Mouse (Mus musculus) kidney, embryonic 15.5 days (tissue): ENCODE measurements around the gene Olfr1122. TPM values are rescaled to one million over a fixed set of nuclear protein-coding genes. Genes with fewer than 3 reads are reported as not detected.
"Not testable (repeated sequence)": the region's sequence is repeated elsewhere in the genome, so short reads cannot be mapped to it uniquely, and the experiment has no call there.

Experiments
- ATAC-seq: fragments of 200-750 bp; cut with Nextera tagmentation; replicated peaks from 2 replicates; pipeline ENCODE4 v1.8.0; 2017; ENCODE audit warnings: moderate TSS enrichment; ENCODE audit not compliant: low FRiP score
- H3K27ac ChIP-seq: fragments of 300-500 bp; sonication (generic); 2 replicates; pipeline ENCODE4 v1.5.1; 2015; ENCODE audit warnings: mild to moderate bottlenecking, inconsistent platforms
- H3K27me3 ChIP-seq: fragments of 300-500 bp; sonication (generic); 2 replicates; pipeline ENCODE4 v1.6.1; 2015; ENCODE audit warnings: inconsistent platforms
- H3K36me3 ChIP-seq: fragments of 300-500 bp; sonication (generic); 2 replicates; pipeline ENCODE4 v1.6.1; 2015; ENCODE audit warnings: inconsistent platforms
- H3K4me1 ChIP-seq: fragments of 300-500 bp; sonication (generic); 2 replicates; pipeline ENCODE4 v1.6.1; 2015; ENCODE audit warnings: inconsistent platforms
- H3K4me2 ChIP-seq: fragments of 300-500 bp; sonication (generic); 2 replicates; pipeline ENCODE4 v1.6.1; 2015; ENCODE audit warnings: moderate library complexity, mild to moderate bottlenecking, inconsistent platforms
- H3K4me3 ChIP-seq: fragments of 300-500 bp; sonication (generic); replicated peaks from 2 replicates; pipeline ENCODE4 v1.5.1; 2015; ENCODE audit warnings: mild to moderate bottlenecking, inconsistent platforms
- H3K9ac ChIP-seq: fragments of 300-500 bp; sonication (generic); 2 replicates; pipeline ENCODE4 v1.6.1; 2015; ENCODE audit warnings: mild to moderate bottlenecking, inconsistent platforms
- H3K9me3 ChIP-seq: fragments of 300-500 bp; sonication (generic); replicated peaks from 2 replicates; pipeline ENCODE4 v1.6.1; 2016; ENCODE audit warnings: inconsistent platforms
- WGBS: fragments of 180-500 bp; shearing (Covaris S2); methylation state at CpG from one replicate; pipeline ENCODE4 v1.1.7; 2015; ENCODE audit warnings: mixed read lengths; 5-methylcytosine and 5-hydroxymethylcytosine counted together
- polyA plus RNA-seq: library from polyadenylated mRNA; unstranded; fragments of >200 nt; fragmentation: Nextera tagmentation; extraction: Ambion mirVana; gene quantifications from 2 replicates; pipeline ENCODE4 v1.2.1, GENCODE M21; 2015

Olfr1122 gene
- not detected in 2 replicates for polyA plus RNA-seq

DNA sequence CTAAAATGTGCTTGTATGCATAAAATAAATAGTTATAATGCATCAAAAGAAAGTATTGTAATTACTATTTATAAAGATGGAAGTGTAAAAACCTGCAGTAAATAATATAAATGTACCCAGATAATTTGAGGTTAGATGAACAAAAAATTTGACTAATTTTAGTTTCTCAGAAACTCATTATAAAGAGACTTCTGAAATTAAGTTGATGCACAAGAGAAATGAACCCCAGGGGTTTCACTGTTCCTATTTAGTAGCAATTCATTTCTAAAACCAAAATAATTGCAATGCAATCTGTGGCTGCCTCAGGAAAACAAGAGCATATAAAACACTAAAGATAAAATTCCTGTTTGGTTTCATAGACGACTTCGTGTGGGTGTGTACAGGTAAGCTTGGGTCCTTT is at the start of gene Olfr1122:
Olfr1122 (plus strand) TSS at position 301 of the 400 bp plus-strand sequence.
- no peak within 1 kb of the TSS for H3K4me3 ChIP-seq
- H3K36me3 ChIP-seq: no peaks in the 10 kb centered on the region
- no peak within 1 kb of the TSS for H3K9ac ChIP-seq
- no peak for ATAC-seq
- H3K4me2 ChIP-seq: no peak within 1 kb of the TSS
- WGBS: 82% methylated on average over 2 of the region's 2 CpGs
- H3K27ac ChIP-seq: no peak within 1 kb of the TSS
- H3K27me3 ChIP-seq: no peaks in the 10 kb centered on the region
- H3K9me3 ChIP-seq: no peaks in the 10 kb centered on the region
- H3K4me1 ChIP-seq: no peaks in the 10 kb centered on the region

DNA sequence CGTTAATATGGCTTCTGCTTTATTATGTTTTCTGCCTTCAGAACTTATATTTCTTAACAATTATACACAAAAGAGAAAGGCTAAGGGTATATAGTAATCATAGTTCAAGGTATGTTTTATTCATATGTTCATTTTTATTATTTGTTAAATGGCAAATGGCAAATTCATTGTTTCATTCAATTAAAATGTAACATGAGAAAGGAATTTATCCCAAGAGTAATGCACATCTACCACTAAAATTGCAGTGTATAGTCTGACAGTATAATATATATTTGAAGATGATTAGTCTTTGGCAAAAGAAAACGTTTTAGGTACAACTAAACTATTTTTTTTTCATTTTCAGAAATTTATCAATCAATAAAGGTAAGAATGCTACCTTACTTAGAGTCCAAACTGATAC is 31.1 kb upstream of the Olfr1122 start, which contains the start of gene Olfr1120:
Olfr1120 (plus strand) TSS at position 301 of the 400 bp plus-strand sequence.
- Histone ChIP-seq H3K4me3 (no peak within 1 kb of the TSS), H3K36me3 (no peaks in the 10 kb centered on the region), H3K27ac (no peak within 1 kb of the TSS), H3K9ac (no peak within 1 kb of the TSS), H3K27me3 (no peaks in the 10 kb centered on the region), H3K4me1 (no peaks in the 10 kb centered on the region), H3K4me2 (no peak within 1 kb of the TSS), H3K9me3 (no peaks in the 10 kb centered on the region)
- ATAC-seq: no peak
- 57% methylated on average over 2 of the region's 2 CpGs for whole genome bisulfite sequencing

DNA sequence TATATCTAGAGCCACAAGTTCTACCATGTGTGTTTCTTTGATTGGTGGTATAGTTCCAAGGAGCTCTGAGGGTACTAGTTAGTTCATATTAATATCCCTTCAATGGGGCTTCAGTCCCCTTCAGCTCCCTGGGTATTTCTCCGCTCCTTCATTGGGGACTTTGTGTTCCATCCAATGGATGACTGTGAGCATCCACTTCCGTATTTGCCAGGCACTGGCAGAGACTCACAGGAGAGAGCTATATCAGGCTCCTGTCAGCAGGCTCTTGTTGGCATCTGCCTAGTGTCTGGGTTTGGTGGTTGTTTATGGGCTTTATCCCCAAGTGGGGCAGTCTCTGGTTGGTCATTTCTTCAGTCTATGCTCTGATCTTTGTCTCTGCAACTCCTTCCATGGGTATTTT is 25.5 kb upstream of the Olfr1122 start:
- 91% methylated on average over 2 of the region's 2 CpGs for WGBS
- H3K4me1 ChIP-seq, H3K4me3 ChIP-seq, H3K4me2 ChIP-seq, ATAC-seq, H3K9me3 ChIP-seq, H3K27me3 ChIP-seq, H3K36me3 ChIP-seq, H3K27ac ChIP-seq, H3K9ac ChIP-seq: not testable (repeated sequence)

DNA sequence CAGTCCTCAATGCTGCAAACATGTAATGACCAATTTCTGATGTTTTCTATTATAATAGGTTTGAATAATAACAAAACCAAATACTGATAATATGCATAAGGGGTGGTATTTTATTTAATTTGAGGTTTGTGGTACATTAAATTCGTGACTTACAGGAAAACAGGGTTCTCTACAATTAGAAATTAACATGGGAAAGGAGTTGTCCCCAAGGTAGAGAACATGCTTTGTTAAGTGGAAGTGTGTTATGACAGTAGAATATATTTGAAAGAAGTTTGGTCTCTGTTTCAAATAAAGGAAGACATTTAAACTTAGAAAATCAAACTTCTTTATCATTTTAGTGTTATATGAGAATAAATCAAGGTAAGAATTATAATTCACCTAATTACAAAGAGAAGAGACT is 16.1 kb upstream of the Olfr1122 start, which contains the start of gene Olfr1121:
Olfr1121 (plus strand) TSS at position 301 of the 400 bp plus-strand sequence.
- no peak for ATAC-seq
- Histone ChIP-seq H3K4me3 (no peak within 1 kb of the TSS), H3K4me1 (no peaks in the 10 kb centered on the region), H3K27me3 (no peaks in the 10 kb centered on the region), H3K4me2 (no peak within 1 kb of the TSS), H3K36me3 (no peaks in the 10 kb centered on the region), H3K9me3 (no peaks in the 10 kb centered on the region), H3K27ac (no peak within 1 kb of the TSS), H3K9ac (no peak within 1 kb of the TSS)
- WGBS: 53% methylated on average over 1 of the region's 1 CpGs

DNA sequence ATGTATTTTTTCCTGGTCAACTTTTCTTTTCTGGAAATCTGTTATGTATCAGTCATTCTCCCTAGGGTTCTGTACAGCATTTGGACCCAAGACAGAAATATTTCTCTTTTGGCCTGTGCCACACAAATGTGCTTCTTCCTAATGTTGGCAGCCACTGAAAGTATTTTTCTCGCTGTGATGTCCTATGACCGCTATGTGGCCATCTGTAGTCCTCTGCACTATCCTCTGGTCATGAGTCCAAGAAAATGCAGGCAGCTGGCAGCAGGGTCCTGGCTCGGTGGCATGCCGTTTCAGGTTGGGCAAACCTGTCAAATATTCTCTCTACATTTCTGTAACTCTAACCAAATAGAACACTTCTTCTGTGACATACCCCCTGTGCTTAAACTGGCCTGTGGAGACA is 13.9 kb upstream of the Olfr1122 start:
- H3K9ac ChIP-seq: no peak overlapping the region
- ATAC-seq: no peak

DNA sequence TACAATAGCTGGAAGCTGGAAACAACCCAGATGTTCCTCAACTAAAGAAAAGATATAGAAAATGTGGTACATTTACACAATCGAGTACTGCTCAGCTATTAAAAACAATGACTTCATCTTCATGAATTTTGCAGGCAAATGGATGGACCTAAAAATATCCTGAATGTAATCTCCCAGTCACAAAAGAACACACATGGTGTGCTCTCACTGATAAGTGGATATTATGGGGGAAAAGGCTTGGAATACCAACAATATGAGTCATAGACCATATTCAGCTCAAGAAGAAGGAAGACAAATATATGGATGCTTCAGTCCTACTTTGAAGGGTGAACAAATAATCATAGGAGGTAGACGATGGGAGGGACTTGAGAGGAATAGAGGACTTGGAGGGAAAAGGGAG is 1.7 kb upstream of the Olfr1122 start:
- WGBS: 81% methylated on average over 2 of the region's 2 CpGs
- Histone ChIP-seq H3K36me3 (no peaks in the 10 kb centered on the region), H3K27ac (no peak overlapping the region), H3K4me1 (no peaks in the 10 kb centered on the region), H3K4me3 (no peak overlapping the region), H3K4me2 (no peak overlapping the region), H3K27me3 (no peaks in the 10 kb centered on the region), H3K9ac (no peak overlapping the region), H3K9me3 (no peaks in the 10 kb centered on the region)
- no peak for ATAC-seq

More for the DNA sequence above, 13.9 kb upstream of the Olfr1122 start:
- Histone ChIP-seq H3K4me2 (no peak overlapping the region), H3K4me1 (no peaks in the 10 kb centered on the region), H3K27ac (no peak overlapping the region), H3K9me3 (no peaks in the 10 kb centered on the region), H3K4me3 (no peak overlapping the region), H3K36me3 (no peaks in the 10 kb centered on the region), H3K27me3 (no peaks in the 10 kb centered on the region)
- WGBS: 88% methylated on average over 4 of the region's 4 CpGs

DNA sequence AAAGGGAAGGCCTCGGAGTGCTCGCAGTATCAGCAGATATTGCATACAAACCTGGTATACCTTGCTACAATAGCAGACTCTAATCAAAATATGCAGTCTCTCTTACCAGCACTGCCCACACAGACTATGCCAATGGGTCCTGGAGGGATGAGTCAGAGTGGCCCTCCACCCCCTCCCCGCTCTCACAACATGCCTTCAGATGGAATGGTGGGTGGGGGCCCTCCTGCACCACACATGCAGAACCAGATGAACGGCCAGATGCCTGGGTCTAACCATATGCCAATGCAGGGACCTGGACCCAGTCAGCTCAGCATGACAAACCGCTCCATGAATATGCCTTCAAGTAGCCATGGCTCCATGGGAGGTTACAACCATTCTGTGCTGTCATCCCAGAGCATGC is 8.0 kb downstream of the Olfr1122 start:
- not testable (repeated sequence) for H3K9me3 ChIP-seq, H3K36me3 ChIP-seq, H3K9ac ChIP-seq, H3K4me1 ChIP-seq, H3K27ac ChIP-seq, H3K27me3 ChIP-seq, H3K4me3 ChIP-seq, H3K4me2 ChIP-seq, ATAC-seq
- WGBS: 89% methylated on average over 5 of the region's 5 CpGs

DNA sequence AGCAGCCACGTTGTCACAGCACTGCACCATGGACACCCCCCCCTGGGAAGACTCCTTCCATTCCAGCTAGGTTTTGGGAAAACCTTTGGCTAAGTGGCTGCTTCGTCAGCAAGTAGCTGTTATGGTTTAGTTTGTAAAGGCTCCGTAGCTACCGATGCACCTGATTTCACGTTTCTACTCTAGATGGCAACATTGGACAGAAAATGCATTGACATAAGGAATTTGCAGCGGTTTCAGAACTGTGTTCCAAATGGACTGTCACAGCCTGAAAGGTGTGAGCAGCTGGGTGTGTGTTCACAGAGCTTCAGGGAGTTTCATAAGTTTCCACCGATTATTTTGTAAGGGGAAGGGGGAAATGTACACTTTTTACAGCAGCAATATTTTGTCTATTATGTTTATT is 9.0 kb downstream of the Olfr1122 start:
- not testable (repeated sequence) for H3K4me1 ChIP-seq, H3K27ac ChIP-seq, H3K9ac ChIP-seq, ATAC-seq, H3K4me2 ChIP-seq, H3K4me3 ChIP-seq, H3K36me3 ChIP-seq, H3K9me3 ChIP-seq, H3K27me3 ChIP-seq
- 82% methylated on average over 7 of the region's 7 CpGs for WGBS

DNA sequence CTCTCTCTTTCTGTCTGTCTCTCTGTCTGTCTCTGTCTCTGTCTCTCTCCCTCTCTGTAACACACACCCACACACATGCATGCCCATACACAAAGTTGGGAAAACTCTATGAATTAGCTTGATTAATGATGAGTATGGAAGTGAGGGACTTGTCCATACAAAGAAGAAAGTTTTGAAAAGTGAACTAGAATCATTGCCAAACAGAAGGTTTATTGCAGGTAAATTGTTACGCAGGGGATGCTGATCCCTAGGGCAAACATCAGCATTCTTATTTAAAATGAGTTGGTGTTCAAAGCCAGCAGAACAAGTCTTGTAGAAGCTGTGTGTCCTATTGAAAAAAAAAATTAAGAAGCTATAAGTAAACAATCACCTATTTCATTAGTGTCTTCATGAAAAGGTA is 30.7 kb downstream of the Olfr1122 start, which contains the start of gene Olfr1123:
Olfr1123 (plus strand) TSS at position 301 of the 400 bp plus-strand sequence.
- Histone ChIP-seq H3K4me2 (no peak within 1 kb of the TSS), H3K27me3 (no peaks in the 10 kb centered on the region), H3K9ac (no peak within 1 kb of the TSS), H3K9me3 (no peaks in the 10 kb centered on the region), H3K36me3 (no peaks in the 10 kb centered on the region), H3K27ac (no peak within 1 kb of the TSS), H3K4me3 (no peak within 1 kb of the TSS), H3K4me1 (no peaks in the 10 kb centered on the region)
- ATAC-seq: no peak
- 87% methylated on average over 1 of the region's 1 CpGs for WGBS

DNA sequence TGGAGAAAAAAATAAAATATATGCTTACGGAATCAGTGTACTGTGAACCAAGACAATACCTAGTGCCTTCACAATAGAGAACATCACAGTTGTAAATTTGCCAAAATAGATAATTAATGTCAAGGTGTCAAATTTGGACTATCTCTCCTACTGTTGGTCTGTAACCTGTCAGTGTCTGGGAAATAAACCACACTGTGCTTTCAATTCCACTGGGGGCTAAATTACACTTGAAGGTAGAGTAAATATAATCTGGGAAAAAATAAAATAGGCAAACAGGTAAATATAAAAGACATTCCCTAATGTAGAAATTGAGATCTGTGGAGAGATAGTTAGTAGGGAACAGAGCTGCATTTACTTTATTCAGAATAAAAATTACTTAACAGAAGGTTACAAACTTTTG is 44.3 kb downstream of the Olfr1122 start, which contains the start of gene Olfr1124:
Olfr1124 (plus strand) TSS at position 301 of the 400 bp plus-strand sequence.
- 96% methylated on average over 1 of the region's 1 CpGs for WGBS

DNA sequence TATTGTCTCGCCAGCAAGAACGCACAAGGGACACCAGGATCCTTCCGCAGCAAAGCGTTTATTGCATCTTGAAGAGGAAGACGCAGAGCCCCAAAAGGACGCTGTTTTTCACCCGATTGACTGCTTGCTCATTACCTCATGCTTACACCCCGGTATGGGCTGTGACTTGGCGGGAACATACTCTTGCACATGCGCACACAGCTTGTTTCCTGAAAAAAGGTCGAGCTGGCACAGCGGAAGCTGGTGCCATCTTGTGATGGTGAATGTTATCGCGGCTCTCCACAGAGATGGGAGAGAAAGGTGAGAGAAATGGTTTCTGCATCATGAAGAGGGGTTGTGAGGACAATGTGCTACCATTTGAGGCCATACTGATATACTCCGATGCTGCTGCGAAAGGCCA is 52.1 kb downstream of the Olfr1122 start:
- ATAC-seq: no peak
- H3K36me3 ChIP-seq: no peaks in the 10 kb centered on the region
- 93% methylated on average over 16 of the region's 16 CpGs for WGBS
- H3K9ac ChIP-seq: no peak overlapping the region
- H3K4me3 ChIP-seq: no peak overlapping the region
- no peaks in the 10 kb centered on the region for H3K9me3 ChIP-seq
- H3K4me2 ChIP-seq: no peak overlapping the region
- H3K27me3 ChIP-seq: no peaks in the 10 kb centered on the region
- H3K4me1 ChIP-seq: no peaks in the 10 kb centered on the region
- no peak overlapping the region for H3K27ac ChIP-seq

More for the DNA sequence above, 44.3 kb downstream of the Olfr1122 start, which contains the start of gene Olfr1124:
- Histone ChIP-seq H3K9ac (no peak within 1 kb of the TSS), H3K4me3 (no peak within 1 kb of the TSS), H3K27me3 (no peaks in the 10 kb centered on the region), H3K4me1 (no peaks in the 10 kb centered on the region), H3K4me2 (no peak within 1 kb of the TSS), H3K36me3 (no peaks in the 10 kb centered on the region), H3K9me3 (no peaks in the 10 kb centered on the region), H3K27ac (no peak within 1 kb of the TSS)
- no peak for ATAC-seq
